In the genomic region with DNA sequence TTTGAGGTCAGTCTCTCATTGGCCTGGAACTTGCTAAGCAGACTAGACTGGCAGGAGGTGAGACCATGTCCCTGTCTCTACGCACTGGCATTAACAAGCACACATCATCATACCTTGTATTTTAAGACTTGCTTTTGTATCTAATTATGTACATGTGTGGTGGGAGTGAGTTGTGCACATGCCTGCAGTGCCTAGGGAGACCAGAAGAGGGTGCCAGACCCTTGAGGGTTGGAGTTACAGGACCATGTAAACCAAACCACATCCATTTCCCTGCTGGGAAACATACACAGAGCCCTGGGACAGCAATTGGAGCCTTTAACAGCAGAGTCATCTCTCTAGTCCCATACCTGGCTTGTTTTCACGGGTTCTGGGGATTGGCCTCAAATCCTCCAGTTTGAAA, we compare ENCODE assay signal across 11 mouse cellular contexts. TPM values are rescaled to one million over a fixed set of nuclear protein-coding genes. Genes with fewer than 3 reads are reported as not detected.
DNase-seq lines count a peak whose midpoint lies in the region; TF ChIP-seq lines count a peak whose summit lies in the region.
"Had no signal": no experiment of that assay in that cellular context is flagged by ENCODE, and none has a peak within 500 bp of the region (broad histone marks: within the 10 kb centered on the region; RNA-seq: fewer than 3 reads in every experiment).

No protein-coding gene starts in this region.

- 70% methylated on average over 2 of the region's 2 CpGs for WGBS in cerebellum, adult 2 months

- H3K27me3 ChIP-seq in cerebellum, adult 2 months (ENCODE audit: control insufficient read depth, insufficient read depth, low read length): no peaks in the 10 kb centered on the region
- H3K27me3 ChIP-seq: lung, embryonic 15.5 days had no signal

- TF ChIP-seq POLR2A in cerebellum, adult 2 months (IDR thresholded peaks at IDR 0.05; ENCODE audit: borderline replicate concordance, insufficient read depth, low read length): no peak
- TF ChIP-seq POLR2A in cortical plate, adult 2 months (IDR thresholded peaks at IDR 0.05; ENCODE audit: extremely low read depth, insufficient read depth, low read length): no peak

- peak; percentile 55 for TF ChIP-seq CTCF in cerebellum, adult 2 months (IDR thresholded peaks at IDR 0.05; ENCODE audit: borderline replicate concordance, insufficient read depth, low read depth, low read length)
- TF ChIP-seq CTCF in layer of hippocampus, adult 2 months (conservative IDR thresholded peaks at IDR 0.05): peak; percentile 71
- peak; percentile 43 for TF ChIP-seq CTCF in cortical plate, adult 2 months (IDR thresholded peaks at IDR 0.05; ENCODE audit: extremely low read depth, insufficient read depth, low read length)

- no peaks in the 10 kb centered on the region for H3K4me1 ChIP-seq in cerebellum, adult 2 months (ENCODE audit: control insufficient read depth, insufficient read depth, low read length)
- no peaks in the 10 kb centered on the region for H3K4me1 ChIP-seq in cortical plate, adult 2 months (ENCODE audit: control insufficient read depth, insufficient read depth, low read length)
- H3K4me1 ChIP-seq: lung, embryonic 15.5 days had no signal

- DNase-seq in cerebellum, adult 2 months: no peak
- DNase-seq in cerebellum, adult 9-10 months: no peak
- peak in 1 of 2 experiments; percentile 62 for DNase-seq in layer of hippocampus, adult 2 months (ENCODE audit: low spot score in 2 of 2)
- DNase-seq in layer of hippocampus, adult 8-10 months (ENCODE audit: low spot score in 2 of 2): no peak
- DNase-seq in A20 (ENCODE audit: low read depth, low spot score): peak; percentile 42
- DNase-seq in urinary bladder, postnatal 10 days (ENCODE audit: low spot score): no peak
- no peak for DNase-seq in neural tube, embryonic 10.5 days (ENCODE audit: extremely low spot score, low spot score)
- DNase-seq: kidney, adult 18-20 months had no signal

- H3K27ac ChIP-seq in cerebellum, adult 2 months (ENCODE audit: insufficient read depth, low read length): no peak overlapping the region
- no peak overlapping the region for H3K27ac ChIP-seq in layer of hippocampus, adult 2 months
- H3K27ac ChIP-seq in cortical plate, adult 2 months (ENCODE audit: insufficient read depth, low read length): no peak overlapping the region
- H3K27ac ChIP-seq: lung, embryonic 15.5 days had no signal

- no peak overlapping the region for H3K4me3 ChIP-seq in cerebellum, adult 2 months (replicated peaks; ENCODE audit: insufficient read depth, low read depth, low read length)
- H3K4me3 ChIP-seq in layer of hippocampus, adult 2 months: no peak overlapping the region
- H3K4me3 ChIP-seq in cortical plate, adult 2 months (ENCODE audit: insufficient read depth, low read length): no peak overlapping the region
- H3K4me3 ChIP-seq: lung, embryonic 15.5 days had no signal

RNA-seq across cellular contexts. Expression of gene Lrrc49, which starts 6.0 kb away (rescaled TPM):
- 146 and 163 TPM in 2 replicates for polyA plus RNA-seq in cerebellum, adult 2 months (2012; rRNA removed)
- total RNA-seq in layer of hippocampus, adult 2 months (2021): 10 to 100 TPM; 54.7 to 59.3 TPM
- total RNA-seq in layer of hippocampus, adult 8-10 months (2022): 10 to 100 TPM; 54.6 to 70.3 (median 63.6) TPM
- 70.3 and 73.5 TPM in 2 replicates for polyA plus RNA-seq in cortical plate, adult 2 months (2012; rRNA removed)

RNA-seq across cellular contexts. Expression of gene Larp6, which starts 18.8 kb away (rescaled TPM):
- 44.9 and 46.0 TPM in 2 replicates for polyA plus RNA-seq in cerebellum, adult 2 months (2012; rRNA removed)
- 10 to 100 TPM; 37.9 to 39.2 TPM for total RNA-seq in layer of hippocampus, adult 2 months (2021)
- 10 to 100 TPM; 37.2 to 41.6 (median 39.2) TPM for total RNA-seq in layer of hippocampus, adult 8-10 months (2022)
- 35.8 and 37.0 TPM in 2 replicates for polyA plus RNA-seq in cortical plate, adult 2 months (2012; rRNA removed)
- total RNA-seq: common myeloid progenitor, adult 5-6 weeks had no signal
